Mouse (Mus musculus) ES-E14 (cell line): ENCODE measurements around the gene Cpn1.

ENCODE experiments used
- CHD2 ChIP-seq: IDR thresholded peaks from 2 replicates; pipeline ENCODE4 v1.6.1; 2014; ENCODE audit warnings: mild to moderate bottlenecking, low read depth, low read length, inconsistent platforms
- HCFC1 ChIP-seq: IDR thresholded peaks from 2 replicates; pipeline ENCODE4 v1.6.1; 2012; ENCODE audit warnings: low read length, inconsistent platforms, borderline replicate concordance; ENCODE audit not compliant: insufficient read depth
- MAFK ChIP-seq: IDR thresholded peaks from 2 replicates; pipeline ENCODE4 v1.6.1; 2014; ENCODE audit warnings: mild to moderate bottlenecking, low read depth, low read length, inconsistent platforms; ENCODE audit not compliant: insufficient read depth
- ZC3H11A ChIP-seq: IDR thresholded peaks from 2 replicates; pipeline ENCODE4 v1.6.1; 2012; ENCODE audit warnings: low read depth, mild to moderate bottlenecking, inconsistent platforms, low read length, borderline replicate concordance
- ZNF384 ChIP-seq: IDR thresholded peaks from 2 replicates; pipeline ENCODE4 v1.6.1; 2012; ENCODE audit warnings: low read depth, low read length, inconsistent platforms

DNA sequence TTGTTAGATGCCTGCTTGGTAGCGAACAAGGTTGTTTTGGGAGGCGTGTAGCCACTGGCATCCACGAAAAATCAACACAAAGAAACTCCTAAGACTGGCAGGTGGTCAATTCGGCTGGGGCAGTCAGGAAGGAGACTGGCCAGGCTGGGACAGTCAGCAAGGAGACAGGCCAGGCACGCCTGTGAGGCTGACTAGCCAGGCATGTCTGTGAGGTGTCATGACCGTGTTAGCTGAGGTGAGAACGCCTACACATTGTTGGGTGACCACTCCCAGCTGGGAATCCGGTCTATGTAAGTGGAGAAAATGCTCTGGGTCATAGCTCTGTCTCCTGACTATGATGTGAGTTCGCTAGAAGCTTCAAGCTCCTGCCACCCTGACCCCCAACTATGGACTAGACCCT, 23.6 kb downstream of the Cpn1 start:
- TF ChIP-seq CHD2 (no peak), HCFC1 (no peak), ZC3H11A (no peak), MAFK (no peak), ZNF384 (no peak)
